Mouse (Mus musculus) embryonic facial prominence, embryonic 10.5 days (tissue): Measurements from ENCODE around the gene Gramd1a. TPM values are rescaled to one million over a fixed set of nuclear protein-coding genes. Genes with fewer than 3 reads are reported as not detected.

Source experiments
- DNase-seq: peaks from one replicate; pipeline ENCODE4 v3.0.0-alpha.2; 2017; ENCODE audit warnings: low spot score
- H3K27ac ChIP-seq: fragments of 300-500 bp; sonication (generic); replicated peaks from 2 replicates; pipeline ENCODE4 v1.5.1; 2016; ENCODE audit warnings: mild to moderate bottlenecking
- H3K27me3 ChIP-seq: fragments of 300-500 bp; sonication (generic); replicated peaks from 2 replicates; pipeline ENCODE4 v1.6.1; 2016; ENCODE audit warnings: low read depth, mild to moderate bottlenecking; ENCODE audit not compliant: poor library complexity, severe bottlenecking
- H3K36me3 ChIP-seq: fragments of 300-500 bp; sonication (generic); replicated peaks from 2 replicates; pipeline ENCODE4 v1.6.1; 2016; ENCODE audit warnings: mild to moderate bottlenecking, moderate library complexity
- H3K4me1 ChIP-seq: fragments of 300-500 bp; sonication (generic); 2 replicates; pipeline ENCODE4 v1.6.1; 2016
- H3K4me3 ChIP-seq: fragments of 300-500 bp; sonication (generic); 2 replicates; pipeline ENCODE4 v1.5.1; 2016; ENCODE audit warnings: mild to moderate bottlenecking, moderate library complexity
- H3K9me3 ChIP-seq: fragments of 300-500 bp; sonication (generic); 2 replicates; pipeline ENCODE4 v1.6.1; 2016; ENCODE audit warnings: mild to moderate bottlenecking
- WGBS: fragments of 180-500 bp; shearing (Covaris S2); methylation state at CpG from one replicate; pipeline ENCODE4 v1.1.7; 2016; 5-methylcytosine and 5-hydroxymethylcytosine counted together
- polyA plus RNA-seq: library from polyadenylated mRNA; unstranded; fragments of >200 nt; fragmentation: Nextera tagmentation; extraction: Ambion mirVana; gene quantifications from 2 replicates; pipeline ENCODE4 v1.2.1, GENCODE M21; 2016

The Gramd1a gene
- polyA plus RNA-seq, 1 experiment from 2014 or later: 96.1 TPM

GRCm38 (mm10) chr7:31115182-31115581 lies 40.5 kb downstream of the Gramd1a start, which contains the start of gene Hpn:
Hpn (minus strand) TSS chr7:31115290.
- no peaks in the 10 kb centered on the region for H3K36me3 ChIP-seq
- no peaks in the 10 kb centered on the region for H3K9me3 ChIP-seq
- H3K4me1 ChIP-seq: peaks cover 47% of the 10 kb centered on the region
- H3K4me3 ChIP-seq: peak within 1 kb of the TSS; percentile 30
- WGBS: 15% methylated on average over 15 of the region's 15 CpGs
- H3K27ac ChIP-seq: peak within 1 kb of the TSS; percentile 77
- DNase-seq: peak; percentile 62
- H3K27me3 ChIP-seq: 0 out of 2 replicates have a peak, but pooled peaks cover 4% of the 10 kb centered on the region

- WGBS: 45% methylated on average over 10 of the region's 10 CpGs
- DNase-seq: peak; percentile 45
- Histone ChIP-seq H3K9me3 (no peaks in the 10 kb centered on the region), H3K27me3 (0 out of 2 replicates have a peak, but pooled peaks cover 4% of the 10 kb centered on the region), H3K4me3 (peak overlapping the region; percentile 30), H3K36me3 (no peaks in the 10 kb centered on the region), H3K4me1 (peaks cover 47% of the 10 kb centered on the region), H3K27ac (peak overlapping the region; percentile 77)
These were observed 41.0 kb downstream of the Gramd1a start for GRCm38 (mm10) chr7:31114646-31115045.

- no peak overlapping the region for H3K4me3 ChIP-seq
- H3K27me3 ChIP-seq: 0 out of 2 replicates have a peak, but pooled peaks cover 4% of the 10 kb centered on the region
- peaks cover 47% of the 10 kb centered on the region for H3K4me1 ChIP-seq
- no peaks in the 10 kb centered on the region for H3K36me3 ChIP-seq
- H3K27ac ChIP-seq: no peak overlapping the region
- no peak for DNase-seq
- H3K9me3 ChIP-seq: no peaks in the 10 kb centered on the region
- 86% methylated on average over 6 of the region's 6 CpGs for WGBS
These were observed 41.9 kb downstream of the Gramd1a start for GRCm38 (mm10) chr7:31113800-31114199.

GRCm38 (mm10) chr7:31112036-31112435 lies 43.7 kb downstream of the Gramd1a start:
- Histone ChIP-seq H3K4me3 (no peak overlapping the region), H3K36me3 (no peaks in the 10 kb centered on the region), H3K9me3 (no peaks in the 10 kb centered on the region), H3K4me1 (peaks cover 44% of the 10 kb centered on the region), H3K27ac (0 out of 2 replicates have a peak overlapping the region, but pooled peaks have one; percentile 21), H3K27me3 (0 out of 2 replicates have a peak, but pooled peaks cover 4% of the 10 kb centered on the region)
- DNase-seq: no peak
- 48% methylated on average over 4 of the region's 4 CpGs for WGBS

- WGBS: 82% methylated on average over 15 of the region's 15 CpGs
- no peak overlapping the region for H3K27ac ChIP-seq
These were observed 44.8 kb downstream of the Gramd1a start for GRCm38 (mm10) chr7:31110861-31111385.

GRCm38 (mm10) chr7:31109796-31110195 lies 45.9 kb downstream of the Gramd1a start:
- DNase-seq: no peak
- Histone ChIP-seq H3K27ac (no peak overlapping the region), H3K4me3 (no peak overlapping the region), H3K9me3 (no peaks in the 10 kb centered on the region), H3K36me3 (no peaks in the 10 kb centered on the region), H3K4me1 (peaks cover 28% of the 10 kb centered on the region), H3K27me3 (0 out of 2 replicates have a peak, but pooled peaks cover 4% of the 10 kb centered on the region)
- 88% methylated on average over 5 of the region's 5 CpGs for WGBS

More at GRCm38 (mm10) chr7:31110861-31111385, 44.8 kb downstream of the Gramd1a start:
- no peaks in the 10 kb centered on the region for H3K36me3 ChIP-seq
- no peak for DNase-seq
- H3K9me3 ChIP-seq: no peaks in the 10 kb centered on the region
- H3K4me1 ChIP-seq: peaks cover 33% of the 10 kb centered on the region
- H3K4me3 ChIP-seq: no peak overlapping the region
- 0 out of 2 replicates have a peak, but pooled peaks cover 4% of the 10 kb centered on the region for H3K27me3 ChIP-seq

- Histone ChIP-seq H3K4me3 (no peak overlapping the region), H3K27me3 (0 out of 2 replicates have a peak, but pooled peaks cover 1% of the 10 kb centered on the region), H3K9me3 (no peaks in the 10 kb centered on the region), H3K36me3 (no peaks in the 10 kb centered on the region), H3K4me1 (peaks cover 24% of the 10 kb centered on the region; the same call in 1 of the 2 replicates), H3K27ac (no peak overlapping the region)
- WGBS: 51% methylated on average over 7 of the region's 7 CpGs
- no peak for DNase-seq
These were observed 46.6 kb downstream of the Gramd1a start for GRCm38 (mm10) chr7:31109091-31109490.

GRCm38 (mm10) chr7:31107781-31108180 lies 47.9 kb downstream of the Gramd1a start:
- H3K36me3 ChIP-seq: no peaks in the 10 kb centered on the region
- no peaks in the 10 kb centered on the region for H3K9me3 ChIP-seq
- H3K27ac ChIP-seq: no peak overlapping the region
- peaks cover 3% of the 10 kb centered on the region; the same call in 1 of the 2 replicates for H3K27me3 ChIP-seq
- no peak overlapping the region for H3K4me3 ChIP-seq
- DNase-seq: no peak
- WGBS: 87% methylated on average over 11 of the region's 11 CpGs
- peaks cover 18% of the 10 kb centered on the region; the same call in 1 of the 2 replicates for H3K4me1 ChIP-seq

- Histone ChIP-seq H3K9me3 (no peaks in the 10 kb centered on the region), H3K27me3 (peaks cover 3% of the 10 kb centered on the region; the same call in 1 of the 2 replicates), H3K27ac (no peak overlapping the region), H3K4me3 (no peak overlapping the region), H3K4me1 (peaks cover 8% of the 10 kb centered on the region; the same call in 1 of the 2 replicates), H3K36me3 (no peaks in the 10 kb centered on the region)
- WGBS: 62% methylated on average over 3 of the region's 3 CpGs
- no peak for DNase-seq
These were observed 49.5 kb downstream of the Gramd1a start for GRCm38 (mm10) chr7:31106166-31106565.

- no peaks in the 10 kb centered on the region for H3K36me3 ChIP-seq
- peaks cover 8% of the 10 kb centered on the region; the same call in 1 of the 2 replicates for H3K4me1 ChIP-seq
- peaks cover 3% of the 10 kb centered on the region; the same call in 1 of the 2 replicates for H3K27me3 ChIP-seq
- no peaks in the 10 kb centered on the region for H3K9me3 ChIP-seq
- H3K27ac ChIP-seq: no peak overlapping the region
- peak; percentile 55 for DNase-seq
- WGBS: 67% methylated on average over 15 of the region's 15 CpGs
- no peak overlapping the region for H3K4me3 ChIP-seq
These were observed 50.5 kb downstream of the Gramd1a start for GRCm38 (mm10) chr7:31105061-31105768.

GRCm38 (mm10) chr7:31100786-31101185 lies 54.9 kb downstream of the Gramd1a start:
- Histone ChIP-seq H3K4me1 (peaks cover 16% of the 10 kb centered on the region; the same call in 1 of the 2 replicates), H3K36me3 (no peaks in the 10 kb centered on the region), H3K4me3 (no peak overlapping the region), H3K9me3 (no peaks in the 10 kb centered on the region), H3K27me3 (peaks cover 3% of the 10 kb centered on the region; the same call in 1 of the 2 replicates), H3K27ac (no peak overlapping the region)
- no peak for DNase-seq
- WGBS: 87% methylated on average over 14 of the region's 14 CpGs

- H3K4me1 ChIP-seq: 0 out of 2 replicates have a peak, but pooled peaks cover 9% of the 10 kb centered on the region
- H3K27me3 ChIP-seq: peaks cover 3% of the 10 kb centered on the region; the same call in 1 of the 2 replicates
- H3K36me3 ChIP-seq: no peaks in the 10 kb centered on the region
- 85% methylated on average over 6 of the region's 6 CpGs for WGBS
- no peaks in the 10 kb centered on the region for H3K9me3 ChIP-seq
- H3K4me3 ChIP-seq: no peak overlapping the region
- H3K27ac ChIP-seq: no peak overlapping the region
- no peak for DNase-seq
These were observed 56.1 kb downstream of the Gramd1a start for GRCm38 (mm10) chr7:31099612-31099982.
